Mouse (Mus musculus): ENCODE measurements around the gene Yeats2.
"Not testable (repeated sequence)": the region's sequence is repeated elsewhere in the genome, so short reads cannot be mapped to it uniquely, and the experiment has no call there.

The Yeats2 gene

GRCm38 (mm10) chr16:20140772-20141531 is at the start of gene Yeats2:
Gene Yeats2, plus strand, starts transcription at chr16:20141063.
- peak; percentile 84 to 89 for DNase-seq

- DNase-seq = peak; percentile 44 to 52
Observed at GRCm38 (mm10) chr16:20095966-20096365, 44.9 kb upstream of the Yeats2 start.

- DNase-seq = peak; percentile 92 to 94
Observed at GRCm38 (mm10) chr16:20097069-20097710, 43.7 kb upstream of the Yeats2 start, which contains the start of gene Klhl24. Gene Klhl24, plus strand, starts transcription at chr16:20097542.

GRCm38 (mm10) chr16:20097711-20098374 is 43.0 kb upstream of the Yeats2 start:
- DNase-seq = peak; percentile 96

GRCm38 (mm10) chr16:20098375-20098727 is 42.5 kb upstream of the Yeats2 start:
- DNase-seq = no peak

GRCm38 (mm10) chr16:20098866-20099629 is 41.8 kb upstream of the Yeats2 start:
- DNase-seq = peak; percentile 41 to 61

GRCm38 (mm10) chr16:20106996-20107395 is 33.9 kb upstream of the Yeats2 start:
- no peak for DNase-seq

GRCm38 (mm10) chr16:20108961-20109360 is 31.9 kb upstream of the Yeats2 start:
- DNase-seq = peak in 1 of 2 experiments; percentile 45

- no peak for DNase-seq
Observed at GRCm38 (mm10) chr16:20112649-20113048, 28.2 kb upstream of the Yeats2 start.

- DNase-seq = no peak
Observed at GRCm38 (mm10) chr16:20116069-20116468, 24.8 kb upstream of the Yeats2 start.

- DNase-seq = not testable (repeated sequence)
Observed at GRCm38 (mm10) chr16:20126319-20126883, 14.5 kb upstream of the Yeats2 start.

GRCm38 (mm10) chr16:20130397-20130796 is 10.5 kb upstream of the Yeats2 start:
- DNase-seq = no peak

GRCm38 (mm10) chr16:20144568-20144967 is 3.7 kb downstream of the Yeats2 start:
- DNase-seq = no peak

GRCm38 (mm10) chr16:20151991-20152390 is 11.1 kb downstream of the Yeats2 start:
- no peak for DNase-seq

GRCm38 (mm10) chr16:20153742-20154141 is 12.9 kb downstream of the Yeats2 start:
- no peak for DNase-seq

- DNase-seq = peak in 1 of 2 experiments; percentile 21
Observed at GRCm38 (mm10) chr16:20160130-20160529, 19.3 kb downstream of the Yeats2 start.

GRCm38 (mm10) chr16:20169071-20169470 is 28.2 kb downstream of the Yeats2 start:
- DNase-seq = no peak

- DNase-seq = no peak
Observed at GRCm38 (mm10) chr16:20169471-20170106, 28.7 kb downstream of the Yeats2 start.

GRCm38 (mm10) chr16:20179406-20180175 is 38.7 kb downstream of the Yeats2 start:
- no peak for DNase-seq

GRCm38 (mm10) chr16:20185368-20185767 is 44.5 kb downstream of the Yeats2 start:
- peak; percentile 36 to 51 for DNase-seq

All from B cell, adult 2 months (primary cell).